Mouse (Mus musculus) embryo, embryonic 10.5 days (tissue): ENCODE measurements at regions not wholly inside any gene's neighbourhood (a gene's known extent, or its start where the extent isn't known, plus 50 kb on each side); places are given as distances from the start of the nearest gene placed in this dataset.
A peak's percentile ranks its signal among the peaks of the same experiment; 100 is the strongest.

Experiments used
- DNase-seq: peaks from one replicate; pipeline ENCODE4 v3.0.0-alpha.2; 2015; ENCODE audit warnings: low spot score

DNA sequence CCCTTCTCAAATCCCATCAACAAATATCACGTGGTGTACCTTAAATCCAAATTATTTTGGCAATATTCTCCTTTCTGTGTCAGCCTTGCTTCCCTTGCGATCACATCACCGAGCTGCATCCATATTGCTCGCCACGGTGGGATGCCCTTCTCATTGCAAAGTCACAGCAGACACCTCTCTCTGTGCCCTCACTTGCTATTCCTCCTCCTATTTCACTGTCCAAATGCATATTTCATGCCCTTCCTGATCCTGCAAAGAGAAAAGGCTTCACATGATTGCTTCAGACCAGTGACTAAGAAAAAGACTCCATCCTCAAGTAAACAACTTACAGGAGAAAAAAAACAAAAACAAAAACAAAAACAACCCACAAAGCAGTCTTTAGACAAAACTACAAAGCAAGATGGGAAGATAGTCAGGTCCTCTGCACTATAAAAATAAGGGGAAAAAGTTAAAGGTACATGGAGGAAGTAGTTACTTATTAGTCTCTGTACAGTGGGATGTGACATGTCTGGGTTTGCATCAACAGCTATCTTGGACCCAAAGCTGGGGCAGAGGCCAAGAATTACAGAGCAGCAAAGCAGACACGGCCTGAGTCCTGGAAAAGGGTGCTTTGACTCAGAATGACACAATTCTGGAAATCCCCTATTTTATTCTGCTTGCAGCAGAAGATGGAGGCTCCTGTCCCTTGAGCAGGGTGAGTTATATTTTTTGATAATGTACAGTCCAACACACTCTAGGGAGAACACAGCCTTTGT, 349.3 kb downstream of the Zfp619 start:
- DNase-seq = no peak

DNA sequence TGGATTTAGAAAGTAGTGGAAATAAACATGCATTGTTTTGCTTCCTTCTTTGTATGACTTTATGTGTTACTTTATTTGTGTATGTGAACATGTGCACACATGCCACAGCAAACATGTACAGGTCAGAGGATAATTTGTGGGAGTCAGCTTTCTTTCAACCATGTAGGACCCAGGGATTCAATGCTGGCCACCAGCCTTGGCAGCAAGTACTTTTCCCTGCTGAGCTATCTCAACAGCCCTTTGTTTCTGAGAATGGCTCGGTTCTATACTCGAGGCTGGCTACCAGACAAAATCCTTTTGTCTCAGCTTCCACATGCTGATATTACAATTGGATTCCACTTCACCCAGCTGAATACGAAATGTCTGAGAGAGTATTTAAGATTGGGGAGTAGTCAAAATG, 349.9 kb downstream of the Zfp619 start:
- DNase-seq = peak; percentile 24

DNA sequence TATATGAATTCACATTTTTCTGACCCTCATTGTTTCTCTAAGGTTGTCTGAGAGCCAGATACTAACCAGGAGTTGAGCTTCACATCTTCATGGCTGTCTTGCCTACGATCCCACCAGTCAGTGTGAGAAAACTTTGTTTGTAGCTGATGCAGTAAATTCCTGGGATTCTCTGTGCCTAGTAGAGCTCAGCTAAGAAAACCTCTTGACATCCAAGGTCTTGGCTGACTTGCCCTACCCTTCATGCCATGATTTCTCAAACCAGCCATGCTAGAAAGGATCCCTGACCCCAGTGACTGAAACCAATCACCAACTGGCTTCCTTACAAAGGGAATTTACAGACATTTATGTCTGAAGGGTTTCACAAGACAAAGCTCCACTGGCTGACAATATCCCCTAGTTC, 364.5 kb downstream of the Zfp619 start:
- DNase-seq = no peak

DNA sequence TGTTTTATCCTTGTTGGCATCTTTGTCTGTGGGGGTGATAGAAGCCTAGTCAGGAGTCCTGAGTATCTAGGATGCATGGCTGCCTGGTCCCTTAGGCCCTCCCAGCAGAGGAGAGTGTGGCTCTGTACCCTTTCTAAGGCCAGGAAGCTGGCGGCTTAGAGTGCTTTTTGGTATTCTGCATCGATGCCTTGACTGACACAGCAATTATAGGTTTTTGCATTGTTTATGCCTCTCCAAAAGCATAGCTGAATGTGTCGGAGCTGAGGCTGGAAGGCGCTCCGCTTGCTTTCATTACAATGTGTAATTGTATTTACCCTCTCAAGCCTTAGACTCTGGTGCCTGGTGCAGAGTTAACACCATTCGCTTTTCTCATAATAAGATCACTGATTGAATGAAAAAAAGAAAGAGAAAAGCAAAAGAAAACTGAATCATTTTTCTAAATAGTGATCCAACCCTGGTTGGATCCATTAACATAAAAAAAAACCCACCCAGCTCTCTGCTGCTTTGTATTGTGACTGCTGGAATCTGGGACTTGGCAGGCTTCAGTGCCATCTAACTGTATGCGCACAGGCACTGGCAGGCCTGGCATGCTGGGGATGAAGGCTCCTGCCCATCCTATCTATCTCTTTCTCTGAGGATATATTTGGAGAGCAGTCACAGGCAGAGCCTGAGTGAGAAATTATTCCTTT, 376.8 kb downstream of the Zfp619 start:
- DNase-seq = no peak

DNA sequence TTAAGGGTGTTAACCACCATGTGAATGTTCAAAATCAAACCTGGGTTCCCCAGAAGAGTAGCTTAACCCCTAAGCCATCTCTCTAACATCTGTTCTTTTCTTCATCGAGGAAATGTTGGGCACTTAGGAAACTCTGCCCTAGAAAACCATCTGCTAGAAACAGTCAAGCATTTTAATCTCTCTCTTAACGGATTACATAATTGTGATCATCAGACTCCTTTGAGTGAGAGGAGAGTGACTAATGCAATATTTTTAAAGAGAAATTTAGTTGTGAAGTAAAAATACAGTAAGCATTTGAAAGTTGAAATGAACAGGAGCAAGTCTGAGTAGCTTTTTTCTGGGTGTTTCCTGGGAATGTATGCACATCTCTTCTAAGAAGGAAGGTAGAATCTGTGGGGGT, 379.4 kb downstream of the Zfp619 start:
- no peak for DNase-seq

DNA sequence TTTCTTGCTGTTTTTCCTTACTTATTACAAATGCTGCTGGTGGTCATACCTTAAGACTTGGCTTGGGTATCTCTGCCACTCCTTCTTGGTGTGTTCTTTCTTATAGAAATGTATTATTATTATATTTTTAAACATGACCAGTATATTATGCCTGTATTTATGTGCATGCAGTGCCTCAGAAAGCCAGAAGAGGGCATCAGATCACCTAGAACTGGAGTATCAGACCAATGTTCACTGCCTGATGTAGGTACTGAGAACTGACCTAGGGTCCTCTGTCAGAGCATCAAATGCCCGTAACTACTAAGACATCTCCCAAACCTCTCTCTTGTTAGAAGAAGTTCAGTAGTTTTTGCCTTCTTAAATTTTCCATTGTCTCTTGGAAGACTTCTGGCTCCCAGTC, 380.7 kb downstream of the Zfp619 start:
- DNase-seq = no peak

DNA sequence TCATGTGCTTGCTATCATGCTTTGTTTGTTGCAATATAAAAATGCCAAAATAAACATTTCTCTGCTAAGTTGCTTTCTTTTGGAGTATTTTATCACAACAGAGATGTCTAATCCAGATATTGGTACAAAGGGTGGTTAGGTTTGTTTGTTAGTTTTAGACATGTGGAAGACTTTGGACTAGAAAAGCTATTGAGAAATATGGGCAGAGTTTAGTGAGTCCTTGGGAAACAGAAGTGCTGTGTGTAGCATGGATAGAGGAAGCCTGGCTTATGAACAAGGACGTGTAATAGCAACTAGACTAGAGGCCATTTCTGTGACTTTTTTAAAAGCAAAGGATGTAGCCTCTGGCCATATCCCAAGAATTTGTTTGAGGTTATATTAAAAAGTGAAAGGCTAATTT, 416.4 kb downstream of the Zfp619 start:
- DNase-seq = no peak

DNA sequence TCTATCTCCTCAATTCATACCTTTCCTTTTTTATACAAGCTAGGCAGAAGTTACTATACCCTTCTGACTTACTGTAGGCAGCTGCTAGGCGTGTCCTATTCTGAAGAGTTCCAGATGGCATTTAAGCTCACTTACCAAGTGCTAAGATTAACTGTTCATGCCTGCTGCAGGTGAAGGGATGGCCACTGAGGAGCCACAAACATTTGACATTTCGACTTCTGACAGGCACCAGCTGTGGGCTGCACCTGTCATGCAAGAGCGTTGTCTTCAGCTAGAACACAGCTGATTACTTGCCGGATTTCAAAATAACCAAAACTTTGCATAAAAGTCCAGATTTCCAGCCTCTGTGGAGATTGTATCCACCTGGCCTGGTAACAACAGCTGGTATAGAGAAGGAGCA, 419.7 kb downstream of the Zfp619 start:
- no peak for DNase-seq

DNA sequence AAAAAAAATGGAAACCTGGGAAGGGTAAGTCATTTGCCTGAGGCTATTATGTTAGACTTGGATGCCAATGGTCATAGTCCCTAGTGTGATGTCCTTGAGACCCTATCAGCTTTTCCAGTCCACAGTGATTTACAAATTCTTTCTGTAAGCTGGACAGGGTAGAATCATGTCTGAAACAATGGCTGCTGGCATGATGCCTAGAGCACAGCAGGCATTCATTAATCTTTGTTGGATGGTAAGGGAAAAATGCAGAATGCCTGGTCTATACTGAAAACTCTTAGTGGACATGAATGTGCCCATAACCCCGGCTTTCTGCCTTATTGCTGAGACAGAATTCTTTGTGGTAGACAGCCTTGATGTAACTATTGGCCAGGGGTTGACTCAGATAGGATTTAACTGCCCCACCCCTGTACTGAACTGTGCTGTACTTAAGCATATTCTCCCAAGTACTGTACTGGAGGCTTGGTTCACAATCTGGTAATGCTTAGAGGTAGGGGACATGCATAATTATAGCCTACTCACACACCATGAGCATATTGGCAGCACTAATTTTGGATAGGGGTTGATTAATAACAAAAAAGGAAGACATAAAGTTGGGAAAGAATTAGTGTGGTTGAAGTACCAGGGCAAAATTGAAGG, 424.8 kb downstream of the Zfp619 start:
- no peak for DNase-seq

DNA sequence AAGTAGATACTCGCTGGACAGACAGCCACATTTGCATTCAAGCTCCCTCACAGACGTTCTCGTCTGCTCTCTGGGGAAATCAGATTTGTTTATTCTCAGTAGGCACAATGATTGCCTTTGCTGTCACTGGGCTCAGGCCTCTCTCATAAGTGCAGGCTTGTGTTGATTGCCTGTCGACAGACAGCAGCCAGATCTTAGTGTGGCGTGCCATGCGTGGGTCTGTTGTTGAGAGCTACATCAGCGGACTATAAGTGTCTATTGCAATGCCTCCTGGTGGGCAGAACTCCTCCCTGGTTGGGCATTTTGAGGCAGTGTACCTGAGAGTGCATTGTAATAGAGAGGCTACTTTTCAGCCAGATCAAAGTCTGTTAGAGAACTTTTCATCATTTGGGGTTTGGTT, 436.5 kb downstream of the Zfp619 start:
- DNase-seq = no peak

DNA sequence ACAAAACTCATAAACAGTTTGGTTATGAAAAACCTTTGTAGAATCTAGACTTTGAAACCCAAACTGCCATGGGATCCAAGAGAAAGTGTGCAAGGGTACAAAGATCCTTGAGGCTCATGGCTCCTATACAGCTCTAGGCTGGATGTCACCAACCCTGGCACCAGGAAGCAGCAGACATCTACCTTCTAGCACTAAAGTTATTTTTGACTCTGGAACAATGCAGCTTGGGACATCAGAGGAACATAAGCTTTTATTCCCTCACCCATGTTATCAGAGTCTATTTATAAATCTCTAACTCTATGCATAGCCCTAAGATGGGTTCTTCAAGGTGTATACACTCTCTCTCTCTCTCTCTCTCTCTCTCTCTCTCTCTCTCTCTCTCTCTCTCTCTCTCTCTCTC, 437.4 kb downstream of the Zfp619 start:
- DNase-seq = no peak

DNA sequence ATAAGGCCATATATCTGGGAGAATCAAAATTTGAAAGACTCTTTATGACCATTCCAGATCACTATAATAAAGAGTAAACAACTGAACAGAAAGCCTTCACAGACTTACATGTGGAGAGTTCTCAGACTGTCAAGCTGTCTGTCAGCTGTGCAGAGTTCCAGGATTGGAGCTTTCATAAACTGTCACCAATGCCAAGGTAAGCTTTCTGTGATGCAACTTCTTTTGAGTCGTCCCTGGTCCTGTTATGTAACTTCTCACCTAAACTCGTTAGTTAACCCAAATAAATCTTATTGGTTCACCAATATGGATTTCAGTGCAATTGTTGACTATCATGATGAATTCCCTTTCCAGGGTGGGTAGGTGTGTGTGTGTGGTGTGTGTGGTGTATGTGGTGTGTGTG, 460.6 kb downstream of the Zfp619 start:
- DNase-seq = no peak

DNA sequence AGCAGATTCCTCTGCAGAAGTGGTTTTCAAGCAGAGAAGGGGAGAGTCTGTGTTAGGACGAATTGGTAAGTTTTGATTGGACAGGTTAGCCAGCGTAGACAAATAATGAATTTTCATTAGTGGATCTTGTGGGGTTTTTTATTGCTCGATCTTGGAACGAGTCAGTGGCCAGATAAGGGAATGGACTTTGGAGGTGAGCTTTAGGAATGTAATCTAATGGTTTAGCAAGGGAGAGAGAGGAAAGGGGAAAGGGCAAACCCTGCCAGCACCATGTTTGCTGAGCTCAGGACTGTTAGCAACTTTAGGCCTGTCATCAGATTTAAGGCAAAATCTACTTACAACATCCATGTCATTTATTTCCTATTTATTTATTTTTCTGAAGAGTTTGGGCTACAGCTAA, 464.1 kb downstream of the Zfp619 start:
- DNase-seq = no peak
